8 mouse cellular contexts compared by ENCODE assay signal in the genomic region with DNA sequence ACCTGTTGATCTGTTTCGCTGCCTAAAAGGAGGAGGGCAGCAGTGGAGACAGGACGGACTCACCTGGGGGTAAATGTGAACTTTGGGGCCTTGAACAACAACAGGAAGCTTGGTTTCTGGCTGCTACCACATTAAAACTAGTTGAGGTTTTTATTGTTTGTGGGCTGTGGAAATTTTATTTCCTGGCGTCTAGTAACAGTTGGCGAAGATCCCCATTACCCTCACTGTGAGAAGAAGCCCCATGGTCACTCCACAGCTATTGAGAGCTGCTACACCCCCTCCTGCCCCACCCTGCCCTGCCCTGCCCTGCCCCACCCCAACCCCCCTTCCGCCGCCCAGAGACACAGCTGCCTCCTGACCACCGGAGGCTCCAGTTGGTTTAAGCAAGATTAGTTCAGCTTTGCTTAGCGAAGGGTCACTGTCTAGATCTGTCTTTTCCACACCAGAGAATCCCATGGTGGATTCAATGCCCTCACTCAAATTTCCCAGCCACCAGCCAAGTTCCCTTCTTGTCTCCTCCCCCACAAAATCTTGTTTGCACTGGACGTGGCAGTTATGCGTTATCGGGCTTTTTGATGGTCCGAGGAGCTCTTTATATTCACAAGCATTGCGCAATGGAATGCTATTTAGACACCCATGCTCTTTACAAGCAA.
DNase-seq lines count a peak whose midpoint lies in the region; ATAC-seq lines count a peak whose summit lies in the region.

No protein-coding gene starts in this region.

- no peaks in the 10 kb centered on the region for H3K9me3 ChIP-seq in hindbrain, embryonic 10.5 days
- no peaks in the 10 kb centered on the region for H3K9me3 ChIP-seq in hindbrain, embryonic 12.5 days (replicated peaks)

- DNase-seq in hindbrain, embryonic 10.5 days (ENCODE audit: low spot score), result no peak
- DNase-seq in CD4-positive, CD25-positive, alpha-beta regulatory T cell, adult 2 months (ENCODE audit: low read depth, low spot score), result peak; percentile 56
- DNase-seq in lung, postnatal 36 days, result peak; percentile 36
- no peak for DNase-seq in testis, postnatal 10 days (ENCODE audit: low spot score)
- DNase-seq in right cerebral cortex, adult 2 months (ENCODE audit: low spot score in 2 of 2), result no peak

- no peak overlapping the region for H3K4me2 ChIP-seq in hindbrain, embryonic 12.5 days (replicated peaks)

- H3K27me3 ChIP-seq in hindbrain, embryonic 10.5 days (ENCODE audit: insufficient read depth, poor library complexity, severe bottlenecking), result no peaks in the 10 kb centered on the region
- no peaks in the 10 kb centered on the region for H3K27me3 ChIP-seq in hindbrain, embryonic 12.5 days

- H3K27ac ChIP-seq in hindbrain, embryonic 10.5 days, result 0 out of 2 replicates have a peak overlapping the region, but pooled peaks have one; percentile 5
- H3K27ac ChIP-seq in hindbrain, embryonic 12.5 days, result no peak overlapping the region

- no peak overlapping the region for H3K9ac ChIP-seq in hindbrain, embryonic 12.5 days

- no peak for ATAC-seq in hindbrain, embryonic 12.5 days (ENCODE audit: low FRiP score)
- ATAC-seq in granulocyte monocyte progenitor cell, adult 5-6 weeks (replicated peaks; ENCODE audit: poor library complexity, severe bottlenecking), result peak; percentile 46
- no peak for ATAC-seq in erythroblast, adult 5-6 weeks (replicated peaks; ENCODE audit: low FRiP score, poor library complexity, severe bottlenecking)

- H3K4me3 ChIP-seq in hindbrain, embryonic 10.5 days, result no peak overlapping the region
- H3K4me3 ChIP-seq in hindbrain, embryonic 12.5 days, result no peak overlapping the region

- 62% methylated on average over 13 of the region's 13 CpGs for WGBS in hindbrain, embryonic 10.5 days
- WGBS in hindbrain, embryonic 12.5 days, result 61% methylated on average over 13 of the region's 13 CpGs

- peaks cover 17% of the 10 kb centered on the region for H3K4me1 ChIP-seq in hindbrain, embryonic 10.5 days (replicated peaks)
- H3K4me1 ChIP-seq in hindbrain, embryonic 12.5 days, result peaks cover 11% of the 10 kb centered on the region

- H3K36me3 ChIP-seq in hindbrain, embryonic 10.5 days, result no peaks in the 10 kb centered on the region
- no peaks in the 10 kb centered on the region for H3K36me3 ChIP-seq in hindbrain, embryonic 12.5 days

Comparison
In these comparisons a context has a peak if more than half of its experiments do, and no peak if none do; other contexts are left out.
1. DNase-seq: peak in CD4-positive, CD25-positive, alpha-beta regulatory T cell, adult 2 months (single experiment) and lung, postnatal 36 days (single experiment); none in hindbrain, embryonic 10.5 days (single experiment), testis, postnatal 10 days (single experiment) and right cerebral cortex, adult 2 months (0 of 2).